Mouse (Mus musculus): Measurements from ENCODE around the gene Tspan10.

Tspan10 gene

GRCm38 (mm10) chr11:120455413-120455812 is 13.0 kb downstream of the Tspan10 start:
- no peak for DNase-seq

GRCm38 (mm10) chr11:120457370-120457769 is 14.9 kb downstream of the Tspan10 start:
- DNase-seq: no peak

- peak; percentile 57 to 66 for DNase-seq
Observed at GRCm38 (mm10) chr11:120457772-120458751, 15.6 kb downstream of the Tspan10 start, which contains the start of the genes Oxld1 and Ccdc137. Gene Oxld1 (minus strand): TSS chr11:120458068. Gene Ccdc137 (plus strand): TSS chr11:120458115.

GRCm38 (mm10) chr11:120458847-120459597 is 16.6 kb downstream of the Tspan10 start:
- no peak for DNase-seq

GRCm38 (mm10) chr11:120463536-120463935 is 21.1 kb downstream of the Tspan10 start:
- DNase-seq: no peak

GRCm38 (mm10) chr11:120464365-120464764 is 21.9 kb downstream of the Tspan10 start:
- no peak for DNase-seq

- DNase-seq: no peak
Observed at GRCm38 (mm10) chr11:120465521-120465920, 23.1 kb downstream of the Tspan10 start.

- DNase-seq: peak; percentile 95 to 96
Observed at GRCm38 (mm10) chr11:120467051-120467735, 24.7 kb downstream of the Tspan10 start, which contains the start of gene Arl16. Gene Arl16 (minus strand): TSS chr11:120467607.

- no peak for DNase-seq
Observed at GRCm38 (mm10) chr11:120467736-120468092, 25.3 kb downstream of the Tspan10 start.

GRCm38 (mm10) chr11:120472052-120472451 is 29.6 kb downstream of the Tspan10 start:
- no peak for DNase-seq

- DNase-seq: no peak
Observed at GRCm38 (mm10) chr11:120483448-120483934, 41.0 kb downstream of the Tspan10 start.

GRCm38 (mm10) chr11:120484265-120484981 is 42.0 kb downstream of the Tspan10 start, which contains the start of gene Mrpl12:
Gene Mrpl12 (plus strand): TSS chr11:120484613.
- peak; percentile 78 to 84 for DNase-seq

- DNase-seq: no peak
Observed at GRCm38 (mm10) chr11:120485251-120485650, 42.8 kb downstream of the Tspan10 start.

GRCm38 (mm10) chr11:120488516-120488915 is 46.1 kb downstream of the Tspan10 start:
- no peak for DNase-seq

GRCm38 (mm10) chr11:120489054-120489761 is 46.8 kb downstream of the Tspan10 start:
- peak in 1 of 2 experiments; percentile 56 for DNase-seq

GRCm38 (mm10) chr11:120490291-120491046 is 48.0 kb downstream of the Tspan10 start:
- no peak for DNase-seq

GRCm38 (mm10) chr11:120491317-120492023 is 49.0 kb downstream of the Tspan10 start, which contains the start of gene Slc25a10:
Gene Slc25a10 (plus strand): TSS chr11:120491840.
- DNase-seq: peak; percentile 70

- no peak for DNase-seq
Observed at GRCm38 (mm10) chr11:120492024-120492877, 49.8 kb downstream of the Tspan10 start.

- no peak for DNase-seq
Observed at GRCm38 (mm10) chr11:120492878-120493203, 50.4 kb downstream of the Tspan10 start.

All from thymus, adult 18-20 months (tissue).